Mouse (Mus musculus): ENCODE results near the gene Vmn1r10.

The Vmn1r10 gene

GRCm38 (mm10) chr6:57109154-57109553 lies at the start of gene Vmn1r10:
Gene Vmn1r10 (plus strand): TSS chr6:57109454.
- no peak for DNase-seq (ENCODE audit: low read depth, low spot score)

GRCm38 (mm10) chr6:57063730-57064129 lies 45.5 kb upstream of the Vmn1r10 start:
- peak; percentile 60 for DNase-seq (ENCODE audit: low read depth, low spot score)

GRCm38 (mm10) chr6:57066487-57066886 lies 42.8 kb upstream of the Vmn1r10 start, which contains the start of gene Vmn1r9:
Gene Vmn1r9 (plus strand): TSS chr6:57066787.
- DNase-seq (ENCODE audit: low read depth, low spot score) = no peak

GRCm38 (mm10) chr6:57106358-57106757 lies 2.9 kb upstream of the Vmn1r10 start:
- DNase-seq (ENCODE audit: low read depth, low spot score) = peak; percentile 8

GRCm38 (mm10) chr6:57133155-57133554 lies 23.9 kb downstream of the Vmn1r10 start, which contains the start of gene Vmn1r11:
Gene Vmn1r11 (plus strand): TSS chr6:57133455.
- DNase-seq (ENCODE audit: low read depth, low spot score) = no peak

GRCm38 (mm10) chr6:57156619-57157018 lies 47.4 kb downstream of the Vmn1r10 start, which contains the start of gene Vmn1r12:
Gene Vmn1r12 (plus strand): TSS chr6:57156919.
- DNase-seq (ENCODE audit: low read depth, low spot score) = no peak

Data from R1 (cell line).